Mouse (Mus musculus) adrenal gland, postnatal 36 days (tissue): ENCODE results near the gene Ascc2. TPM values are rescaled to one million over a fixed set of nuclear protein-coding genes. Genes with fewer than 3 reads are reported as not detected.
"Not testable (repeated sequence)": the region's sequence is repeated elsewhere in the genome, so short reads cannot be mapped to it uniquely, and the experiment has no call there.

Source experiments
- DNase-seq, 2 experiments: peaks; one replicate each; pipeline ENCODE4 v3.0.0; 2021; ENCODE audit warnings: mixed read lengths in 1 of 2
- total RNA-seq, 2 experiments: library from RNA; stranded (reverse); gene quantifications; 2 replicates each; pipeline ENCODE4 v1.2.3; 2021

Gene Ascc2
- total RNA-seq, 2 experiments from 2014 or later: 46.8 to 47.1 TPM

GRCm38 (mm10) chr11:4629861-4630280 is 7.7 kb upstream of the Ascc2 start:
- DNase-seq: no peak

- peak; percentile 55 to 62 for DNase-seq
Observed at GRCm38 (mm10) chr11:4633420-4633819, 4.1 kb upstream of the Ascc2 start.

- DNase-seq: no peak
Observed at GRCm38 (mm10) chr11:4634395-4634794, 3.2 kb upstream of the Ascc2 start.

- DNase-seq: no peak
Observed at GRCm38 (mm10) chr11:4636782-4637342, 685 bp upstream of the Ascc2 start.

GRCm38 (mm10) chr11:4638261-4638660 is 714 bp downstream of the Ascc2 start:
- DNase-seq: no peak

- DNase-seq: no peak
Observed at GRCm38 (mm10) chr11:4641185-4641584, 3.6 kb downstream of the Ascc2 start.

- no peak for DNase-seq
Observed at GRCm38 (mm10) chr11:4643722-4644121, 6.2 kb downstream of the Ascc2 start.

- not testable (repeated sequence) for DNase-seq
Observed at GRCm38 (mm10) chr11:4645180-4645579, 7.6 kb downstream of the Ascc2 start.

- DNase-seq: no peak
Observed at GRCm38 (mm10) chr11:4646409-4646808, 8.9 kb downstream of the Ascc2 start.

GRCm38 (mm10) chr11:4659818-4660217 is 22.3 kb downstream of the Ascc2 start:
- DNase-seq: no peak

GRCm38 (mm10) chr11:4660309-4661025 is 22.9 kb downstream of the Ascc2 start:
- no peak for DNase-seq

GRCm38 (mm10) chr11:4661324-4661723 is 23.8 kb downstream of the Ascc2 start:
- peak in 1 of 2 experiments; percentile 43 for DNase-seq

- DNase-seq: no peak
Observed at GRCm38 (mm10) chr11:4661871-4662495, 24.4 kb downstream of the Ascc2 start.

GRCm38 (mm10) chr11:4662496-4662878 is 24.9 kb downstream of the Ascc2 start:
- DNase-seq: no peak

- DNase-seq: no peak
Observed at GRCm38 (mm10) chr11:4671736-4672135, 34.2 kb downstream of the Ascc2 start.

- peak; percentile 55 to 60 for DNase-seq
Observed at GRCm38 (mm10) chr11:4674593-4674992, 37.0 kb downstream of the Ascc2 start.

GRCm38 (mm10) chr11:4675126-4675562 is 37.6 kb downstream of the Ascc2 start:
- DNase-seq: no peak

GRCm38 (mm10) chr11:4675693-4676092 is 38.1 kb downstream of the Ascc2 start:
- DNase-seq: peak in 1 of 2 experiments; percentile 45

- DNase-seq: no peak
Observed at GRCm38 (mm10) chr11:4677250-4677872, 39.8 kb downstream of the Ascc2 start.

- DNase-seq: no peak
Observed at GRCm38 (mm10) chr11:4678700-4679440, 41.3 kb downstream of the Ascc2 start.

GRCm38 (mm10) chr11:4679441-4679832 is 41.9 kb downstream of the Ascc2 start:
- DNase-seq: no peak

- DNase-seq: no peak
Observed at GRCm38 (mm10) chr11:4680126-4680525, 42.6 kb downstream of the Ascc2 start.
